ENCODE assay signal across 8 mouse cellular contexts in genomic region chr11:103359841-103360641, GRCm38 (mm10). TPM values are rescaled to one million over a fixed set of nuclear protein-coding genes. Genes with fewer than 3 reads are reported as not detected.
DNase-seq lines count a peak whose midpoint lies in the region; ATAC-seq lines count a peak whose summit lies in the region.

No protein-coding gene starts in this region.

- H3K27ac ChIP-seq in hindbrain, embryonic 12.5 days: no peak overlapping the region

- ATAC-seq in hindbrain, embryonic 12.5 days (ENCODE audit: low FRiP score): peak; percentile 44; the same call in 1 of the 2 replicates

- 2% methylated on average over 60 of the region's 60 CpGs for WGBS in hindbrain, embryonic 12.5 days

- H3K36me3 ChIP-seq in hindbrain, embryonic 12.5 days: no peaks in the 10 kb centered on the region

- peaks cover 47% of the 10 kb centered on the region for H3K4me1 ChIP-seq in hindbrain, embryonic 12.5 days

- H3K4me2 ChIP-seq in hindbrain, embryonic 12.5 days (replicated peaks): peak overlapping the region; percentile 78

- peaks cover 91% of the 10 kb centered on the region for H3K27me3 ChIP-seq in hindbrain, embryonic 12.5 days

- H3K9ac ChIP-seq in hindbrain, embryonic 12.5 days: peak overlapping the region; percentile 63

- H3K4me3 ChIP-seq in hindbrain, embryonic 12.5 days: peak overlapping the region; percentile 47

- DNase-seq in Muller cell, postnatal 12 days (ENCODE audit: inconsistent ontology term): peak; percentile 90
- peak; percentile 85 for DNase-seq in cerebellum, adult 8-10 months
- peak; percentile 59 to 67 for DNase-seq in frontal cortex, postnatal 14 days (ENCODE audit: low spot score in 2 of 2)
- DNase-seq in left cerebral cortex, adult 11 months (ENCODE audit: low spot score): peak; percentile 79
- peak; percentile 92 for DNase-seq in lung, postnatal 36 days
- DNase-seq in retina, postnatal 1 day: peak; percentile 89
- peak; percentile 92 for DNase-seq in thymus, postnatal 4 days

- H3K9me3 ChIP-seq in hindbrain, embryonic 12.5 days (replicated peaks): no peaks in the 10 kb centered on the region

RNA-seq across cellular contexts. Expression of gene Arhgap27, which starts 3.5 kb away (rescaled TPM):
- polyA plus RNA-seq in hindbrain, embryonic 12.5 days (2016; fragmentation: Nextera tagmentation; extraction: Ambion mirVana): 5.2 and 5.9 TPM in 2 replicates

RNA-seq across cellular contexts. Expression of gene Plekhm1, which starts 52.4 kb away (rescaled TPM):
- 11.5 and 12.1 TPM in 2 replicates for polyA plus RNA-seq in hindbrain, embryonic 12.5 days (2016; fragmentation: Nextera tagmentation; extraction: Ambion mirVana)
